Mouse (Mus musculus) liver, embryonic 16.5 days (tissue): ENCODE measurements around the gene Prkrip1. TPM values are rescaled to one million over a fixed set of nuclear protein-coding genes. Genes with fewer than 3 reads are reported as not detected.

ENCODE experiments used
- ATAC-seq: fragments of 200-750 bp; cut with Nextera tagmentation; 2 replicates; pipeline ENCODE4 v1.8.0; 2017; ENCODE audit warnings: low read depth, mild to moderate bottlenecking, moderate number of reproducible peaks, moderate library complexity
- H3K27ac ChIP-seq: fragments of 300-500 bp; sonication (generic); 2 replicates; pipeline ENCODE4 v1.5.1; 2014; ENCODE audit warnings: mild to moderate bottlenecking, low read length
- H3K27me3 ChIP-seq: fragments of 300-500 bp; sonication (generic); 2 replicates; pipeline ENCODE4 v1.6.1; 2014; ENCODE audit warnings: low read depth, low read length, mixed read lengths; ENCODE audit not compliant: control insufficient read depth, insufficient read depth
- H3K36me3 ChIP-seq: fragments of 300-500 bp; sonication (generic); 2 replicates; pipeline ENCODE4 v1.6.1; 2014; ENCODE audit warnings: mild to moderate bottlenecking; ENCODE audit not compliant: control insufficient read depth, insufficient read depth
- H3K4me1 ChIP-seq: fragments of 300-500 bp; sonication (generic); 2 replicates; pipeline ENCODE4 v1.6.1; 2014; ENCODE audit warnings: low read depth, low read length, mixed read lengths; ENCODE audit not compliant: control insufficient read depth
- H3K4me2 ChIP-seq: fragments of 300-500 bp; sonication (generic); 2 replicates; pipeline ENCODE4 v1.6.1; 2014; ENCODE audit warnings: low read depth, low read length, mixed read lengths
- H3K4me3 ChIP-seq: fragments of 300-500 bp; sonication (generic); 2 replicates; pipeline ENCODE4 v1.5.1; 2014; ENCODE audit warnings: low read depth, mild to moderate bottlenecking, low read length
- H3K9ac ChIP-seq: fragments of 300-500 bp; sonication (generic); 2 replicates; pipeline ENCODE4 v1.6.1; 2014; ENCODE audit warnings: low read depth, low read length
- H3K9me3 ChIP-seq: fragments of 300-500 bp; sonication (generic); replicated peaks from 2 replicates; pipeline ENCODE4 v1.6.1; 2016; ENCODE audit warnings: low read length; ENCODE audit not compliant: control insufficient read depth
- WGBS: fragments of 180-500 bp; shearing (Covaris S2); extraction: QIAGEN DNeasy Blood & Tissue Kit; methylation state at CpG from one replicate; pipeline ENCODE4 v1.1.7; 2014; ENCODE audit not compliant: insufficient replicate concordance; 5-methylcytosine and 5-hydroxymethylcytosine counted together
- polyA plus RNA-seq: library from polyadenylated mRNA; unstranded; fragments of >200 nt; fragmentation: Nextera tagmentation; extraction: Ambion mirVana; gene quantifications from 2 replicates; pipeline ENCODE4 v1.2.1, GENCODE M21; 2015

Prkrip1 gene
- polyA plus RNA-seq = 20.0 and 20.8 TPM in 2 replicates

DNA sequence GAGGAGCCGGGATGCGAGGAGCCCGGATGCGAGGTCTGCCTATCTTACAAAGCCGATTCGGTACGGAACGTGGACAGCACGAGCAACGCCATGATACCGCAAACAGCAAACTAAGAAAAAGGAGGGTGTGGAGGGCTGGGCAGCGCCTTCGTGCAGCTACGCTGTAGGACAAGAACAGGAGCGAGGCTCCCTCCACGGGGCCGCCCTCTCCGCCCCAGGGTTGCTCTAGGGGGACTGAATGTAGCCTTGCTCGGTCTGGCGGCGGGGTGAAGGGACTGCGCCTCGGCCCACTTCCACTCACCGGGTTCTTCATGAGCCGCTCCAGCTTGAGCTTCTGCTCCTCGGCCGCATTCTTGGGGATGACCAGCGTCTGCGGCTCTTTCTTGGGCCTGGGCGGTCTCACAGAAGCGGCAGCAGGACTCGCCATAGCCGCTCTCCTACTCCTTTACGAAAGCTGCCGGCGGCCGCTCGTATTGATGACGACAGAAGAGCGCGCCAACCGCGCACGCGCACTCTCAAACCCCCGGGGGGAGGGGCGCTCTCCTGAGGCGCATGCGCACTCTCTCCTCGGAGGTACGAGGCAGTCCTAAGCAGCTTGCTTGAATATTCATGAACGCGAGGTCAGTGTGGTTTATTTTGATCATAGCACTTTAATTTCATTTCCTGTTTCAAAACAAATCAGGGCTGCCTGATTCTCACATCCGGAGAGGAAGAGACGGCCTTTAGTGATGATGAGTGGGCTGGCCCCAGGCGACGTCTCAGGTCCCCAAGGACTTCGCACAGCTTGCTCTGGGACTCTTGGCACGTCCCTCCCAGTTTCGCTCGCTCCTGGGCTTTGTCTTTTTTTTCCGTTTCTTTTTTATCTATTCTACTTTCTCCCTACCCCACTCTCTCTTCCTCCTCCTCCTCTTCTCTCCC lies at the start of gene Prkrip1:
TSS of gene Prkrip1 (minus strand) at position 490 of the 918 bp plus-strand sequence.
- Histone ChIP-seq H3K27me3 (no peaks in the 10 kb centered on the region), H3K4me1 (peaks cover 11% of the 10 kb centered on the region), H3K36me3 (peaks cover 25% of the 10 kb centered on the region), H3K4me2 (peak within 1 kb of the TSS; percentile 93), H3K27ac (peak within 1 kb of the TSS; percentile 80), H3K9ac (peak within 1 kb of the TSS; percentile 90), H3K9me3 (no peaks in the 10 kb centered on the region), H3K4me3 (peak within 1 kb of the TSS; percentile 85)
- WGBS = 0% methylated on average over 61 of the region's 62 CpGs
- ATAC-seq = peak; percentile 91

DNA sequence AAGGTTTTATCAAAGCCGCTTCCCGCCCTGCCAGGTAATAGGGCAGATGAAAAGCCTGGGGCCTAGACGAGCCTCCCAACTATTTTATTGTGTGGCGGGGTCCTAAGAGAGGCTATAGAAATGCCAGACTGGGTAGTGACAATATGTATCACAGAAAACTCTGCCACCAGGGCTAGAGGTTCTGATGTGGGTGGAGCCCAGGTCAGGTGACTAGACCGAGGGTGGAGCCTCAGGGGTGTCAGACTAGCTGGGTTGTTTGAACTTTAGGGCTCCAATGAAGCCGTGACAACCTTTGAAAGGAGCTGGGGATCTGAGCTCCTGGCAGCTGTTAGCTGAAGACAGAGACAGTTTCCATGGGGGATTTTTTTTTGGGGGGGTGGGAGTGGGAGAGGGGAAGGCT lies 49.7 kb upstream of the Prkrip1 start:
- no peak overlapping the region for H3K4me2 ChIP-seq
- H3K9me3 ChIP-seq = no peaks in the 10 kb centered on the region
- no peak overlapping the region for H3K4me3 ChIP-seq
- H3K4me1 ChIP-seq = peaks cover 6% of the 10 kb centered on the region
- H3K36me3 ChIP-seq = no peaks in the 10 kb centered on the region
- 46% methylated on average over 6 of the region's 6 CpGs for WGBS
- H3K27ac ChIP-seq = no peak overlapping the region
- no peak for ATAC-seq
- H3K27me3 ChIP-seq = peaks cover 12% of the 10 kb centered on the region
- H3K9ac ChIP-seq = no peak overlapping the region

DNA sequence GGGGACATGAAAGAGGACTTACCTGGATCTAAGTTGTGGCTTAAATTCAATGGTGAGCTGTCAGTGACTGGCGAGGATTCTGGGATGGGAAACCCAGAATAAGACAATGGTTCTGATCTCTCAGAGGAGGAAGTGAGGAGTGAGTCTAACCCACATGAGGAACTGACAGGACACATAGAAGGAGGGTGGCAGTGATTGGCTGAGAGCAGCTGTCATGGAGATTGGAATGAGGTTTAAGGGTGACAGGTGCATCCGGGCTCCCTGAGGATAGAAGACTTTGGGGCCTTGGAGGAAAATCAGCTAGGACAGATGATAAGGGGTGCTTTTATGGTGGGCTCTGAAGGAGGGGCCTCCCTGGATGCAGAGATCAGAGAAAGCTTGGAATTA lies 47.7 kb upstream of the Prkrip1 start, which contains the start of gene Sh2b2:
TSS of gene Sh2b2 (minus strand) at position 105 of the 387 bp plus-strand sequence.
- peak within 1 kb of the TSS; percentile 66 for H3K27ac ChIP-seq
- H3K4me2 ChIP-seq = peak within 1 kb of the TSS; percentile 77
- H3K4me1 ChIP-seq = peaks cover 6% of the 10 kb centered on the region
- H3K27me3 ChIP-seq = peaks cover 12% of the 10 kb centered on the region
- H3K9me3 ChIP-seq = no peaks in the 10 kb centered on the region
- H3K9ac ChIP-seq = no peak within 1 kb of the TSS; the same call in 1 of the 2 replicates
- ATAC-seq = no peak
- no peaks in the 10 kb centered on the region for H3K36me3 ChIP-seq
- peak within 1 kb of the TSS; percentile 69 for H3K4me3 ChIP-seq
- WGBS = 33% methylated on average over 2 of the region's 2 CpGs

DNA sequence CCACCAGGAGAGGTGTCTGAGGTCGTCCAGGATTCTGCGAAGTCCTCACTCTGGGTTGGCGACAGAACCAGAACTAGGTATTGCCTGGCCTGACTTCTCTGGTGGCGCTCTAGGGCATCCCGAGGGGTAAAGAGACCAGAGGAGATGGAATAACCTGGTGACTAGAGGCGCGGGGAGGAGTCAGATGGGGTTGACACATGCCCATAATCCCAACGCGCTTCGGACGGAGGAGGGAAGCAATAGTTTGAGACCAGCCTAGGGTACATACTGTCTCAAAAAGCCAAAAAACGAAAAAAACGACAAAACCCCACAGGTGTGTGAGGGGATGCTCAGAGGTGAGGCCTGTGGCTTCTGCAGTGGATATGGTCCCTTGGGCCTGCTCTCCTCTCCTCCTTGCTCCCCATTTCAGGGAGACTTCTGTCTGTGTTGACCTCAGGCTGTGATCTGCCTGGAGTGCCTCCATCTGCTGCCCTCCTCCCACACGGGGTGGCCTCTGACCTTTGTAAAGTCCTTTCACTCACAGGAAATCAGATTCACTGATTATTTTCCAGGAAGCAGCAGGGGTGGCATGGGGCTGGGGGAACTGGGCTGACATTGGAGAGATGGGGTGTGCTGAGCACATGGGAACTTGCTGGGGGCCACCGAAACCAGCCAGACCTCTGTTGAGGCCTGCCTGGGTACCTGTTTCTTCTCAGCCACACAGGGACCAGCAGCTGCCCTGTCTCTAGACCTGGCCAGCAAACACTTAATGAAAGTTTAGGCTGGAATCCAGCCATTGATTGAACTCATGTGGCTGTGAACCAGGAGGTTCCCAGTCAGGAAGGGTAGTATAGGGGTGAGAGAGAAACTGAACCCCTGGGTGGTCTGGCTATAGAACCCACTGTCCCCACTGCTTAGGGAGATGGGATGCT lies 47.0 kb upstream of the Prkrip1 start:
- Histone ChIP-seq H3K9me3 (no peaks in the 10 kb centered on the region), H3K4me2 (peak overlapping the region; percentile 77), H3K4me3 (peak overlapping the region; percentile 69), H3K9ac (no peak overlapping the region; the same call in 1 of the 2 replicates), H3K27me3 (peaks cover 12% of the 10 kb centered on the region), H3K4me1 (peaks cover 6% of the 10 kb centered on the region), H3K36me3 (no peaks in the 10 kb centered on the region), H3K27ac (peak overlapping the region; percentile 66)
- no peak for ATAC-seq
- 19% methylated on average over 15 of the region's 15 CpGs for WGBS

DNA sequence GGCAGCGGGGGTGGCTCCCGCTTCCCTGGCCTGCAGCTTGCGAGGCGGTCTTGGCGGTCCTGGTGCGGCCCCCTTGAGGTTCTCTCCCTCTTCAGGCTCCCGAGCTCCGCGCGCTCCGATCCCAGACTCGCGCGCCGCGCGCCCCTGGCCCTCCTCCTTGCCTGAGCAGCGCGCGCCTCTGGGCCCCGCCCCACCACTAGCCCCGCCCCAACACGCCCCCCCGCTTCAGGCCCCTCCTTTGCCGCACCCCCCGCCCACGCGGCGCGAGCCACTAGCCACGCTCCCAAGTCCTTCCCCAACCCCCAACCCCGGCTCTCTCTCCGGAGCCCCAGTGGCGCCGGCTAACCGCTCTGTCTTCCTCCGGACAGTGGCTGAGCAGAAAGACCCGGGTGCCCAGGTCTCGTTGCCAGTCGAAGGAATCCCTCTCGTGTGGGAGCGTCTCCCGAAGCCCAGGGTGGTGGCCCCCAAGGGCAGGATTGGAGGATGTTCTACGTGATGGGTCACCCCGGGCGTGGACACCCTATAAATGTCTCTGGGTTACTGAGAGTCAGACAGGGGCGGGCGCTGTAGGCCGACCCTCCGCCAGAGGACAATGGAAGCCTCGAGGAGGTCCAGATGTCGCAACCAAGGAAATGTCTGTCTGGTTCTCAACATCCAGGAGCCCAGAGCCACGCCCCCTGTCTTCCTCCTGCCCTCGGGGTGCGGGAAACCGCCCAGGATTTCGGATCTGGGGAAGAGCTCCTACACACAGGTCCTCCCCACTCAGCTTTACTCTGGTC lies 46.2 kb upstream of the Prkrip1 start:
- H3K9me3 ChIP-seq = no peaks in the 10 kb centered on the region
- no peaks in the 10 kb centered on the region for H3K36me3 ChIP-seq
- WGBS = under 1% methylated on average over 37 of the region's 57 CpGs
- H3K4me1 ChIP-seq = peaks cover 6% of the 10 kb centered on the region
- peak overlapping the region; percentile 77 for H3K4me2 ChIP-seq
- H3K4me3 ChIP-seq = peak overlapping the region; percentile 69
- peak overlapping the region; percentile 66 for H3K27ac ChIP-seq
- H3K9ac ChIP-seq = peak overlapping the region; percentile 37; the same call in 1 of the 2 replicates
- peak; percentile 74 for ATAC-seq
- peaks cover 12% of the 10 kb centered on the region for H3K27me3 ChIP-seq

DNA sequence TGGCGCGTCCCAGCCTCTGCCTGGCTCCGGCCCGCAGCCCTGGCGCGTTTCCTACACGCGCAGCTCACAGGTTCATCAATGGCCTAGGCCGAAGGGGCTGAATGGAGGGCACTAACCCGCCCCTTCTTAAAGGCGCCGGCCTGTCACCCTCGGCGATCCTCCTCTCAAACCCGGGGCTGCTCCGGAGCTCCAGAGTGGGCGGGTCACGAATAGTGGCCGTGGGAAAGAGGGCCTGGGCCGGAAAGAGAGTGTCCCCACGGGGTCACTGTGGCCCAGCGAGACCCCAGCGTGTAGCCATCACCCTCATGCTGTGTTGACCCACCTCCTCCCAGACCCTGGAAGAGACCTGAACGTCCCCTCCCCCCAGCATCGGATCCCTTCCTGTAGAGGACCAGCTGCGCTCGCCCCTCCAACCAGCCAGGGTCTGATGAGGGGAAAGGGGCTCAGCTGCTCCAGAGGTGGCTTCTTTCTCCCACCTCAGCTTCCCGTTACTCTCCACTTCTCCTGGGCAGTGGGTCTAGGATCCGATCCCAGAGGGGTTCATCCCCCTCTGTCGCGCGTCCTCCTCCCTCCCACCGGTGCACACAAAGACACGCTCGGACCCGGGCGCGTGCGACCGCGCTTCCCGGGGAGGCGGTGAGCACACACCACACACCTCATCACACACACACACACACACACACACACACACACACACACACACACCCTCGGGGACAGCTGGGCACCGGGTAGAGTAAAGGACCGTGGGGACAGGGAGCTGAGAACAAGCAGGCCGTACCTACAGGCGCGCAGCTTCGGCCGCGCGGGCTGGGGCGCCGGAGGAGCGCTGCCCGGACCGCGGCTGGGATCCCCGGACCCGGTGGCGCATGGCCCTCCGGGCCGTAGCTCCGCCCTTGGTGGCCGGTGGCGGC lies 45.3 kb upstream of the Prkrip1 start:
- no peak overlapping the region for H3K27ac ChIP-seq

DNA sequence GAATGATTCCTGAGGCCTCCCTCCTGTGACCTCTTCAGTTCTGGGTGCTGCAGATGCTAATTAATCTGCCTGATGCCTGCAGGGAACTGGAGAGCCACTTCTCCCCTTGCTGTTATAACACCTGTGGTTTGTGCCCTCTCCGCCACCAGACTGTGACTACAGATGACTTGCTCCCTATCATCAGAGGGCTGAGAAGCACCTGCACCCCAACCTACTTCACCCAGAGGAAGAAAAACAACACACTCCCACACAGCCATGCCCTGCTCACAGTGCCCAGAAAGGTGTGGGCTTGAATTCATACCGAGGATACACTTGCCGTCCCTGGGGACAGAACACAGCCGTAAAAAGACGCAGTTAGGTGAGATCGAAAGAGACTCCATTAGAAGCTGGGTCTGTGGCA lies 42.4 kb upstream of the Prkrip1 start:
- Histone ChIP-seq H3K27ac (no peak overlapping the region), H3K9me3 (no peaks in the 10 kb centered on the region), H3K9ac (no peak overlapping the region), H3K4me1 (peaks cover 9% of the 10 kb centered on the region), H3K4me3 (no peak overlapping the region), H3K36me3 (no peaks in the 10 kb centered on the region), H3K27me3 (peaks cover 12% of the 10 kb centered on the region), H3K4me2 (no peak overlapping the region)
- no peak for ATAC-seq
- WGBS = 69% methylated on average over 6 of the region's 6 CpGs

More for the DNA sequence above, 45.3 kb upstream of the Prkrip1 start:
- Histone ChIP-seq H3K9ac (peak overlapping the region; percentile 37), H3K4me3 (peak overlapping the region; percentile 69), H3K27me3 (peaks cover 12% of the 10 kb centered on the region), H3K4me2 (peak overlapping the region; percentile 77), H3K9me3 (no peaks in the 10 kb centered on the region), H3K36me3 (no peaks in the 10 kb centered on the region), H3K4me1 (peaks cover 6% of the 10 kb centered on the region)
- peak; percentile 37 for ATAC-seq
- WGBS = under 1% methylated on average over 66 of the region's 67 CpGs
